Comparison of ENCODE assay signal across 8 mouse cellular contexts in genomic region chr6:51362475-51363226, GRCm38 (mm10).
DNase-seq lines count a peak whose midpoint lies in the region; ATAC-seq lines count a peak whose summit lies in the region.

No protein-coding gene starts in this region.

- no peak overlapping the region for H3K27ac ChIP-seq in intestine, embryonic 14.5 days (ENCODE audit: low read depth)

- H3K9me3 ChIP-seq in intestine, embryonic 14.5 days (ENCODE audit: control insufficient read depth, low read length): no peaks in the 10 kb centered on the region

- no peaks in the 10 kb centered on the region for H3K36me3 ChIP-seq in intestine, embryonic 14.5 days (ENCODE audit: control insufficient read depth, insufficient read depth, low read length)

- WGBS in intestine, embryonic 14.5 days: 5% methylated on average over 15 of the region's 15 CpGs

- no peak overlapping the region for H3K9ac ChIP-seq in intestine, embryonic 14.5 days (ENCODE audit: low read length)

- no peak overlapping the region for H3K4me3 ChIP-seq in intestine, embryonic 14.5 days (ENCODE audit: low read depth, low read length)

- intact Hi-C loops in left cerebral cortex, postnatal 14 days (cut with DNase I): loop anchor here (2.0 to 5.0 kb wide), 2 partner anchors 90 to 152 kb away; no protein-coding TSS in a partner anchor

- peak overlapping the region; percentile 42 for H3K4me2 ChIP-seq in intestine, embryonic 14.5 days (ENCODE audit: low read length)

- peak; percentile 71 for ATAC-seq in intestine, embryonic 14.5 days (replicated peaks; ENCODE audit: low FRiP score, low TSS enrichment, low read depth)

- no peaks in the 10 kb centered on the region for H3K27me3 ChIP-seq in intestine, embryonic 14.5 days (replicated peaks; ENCODE audit: control insufficient read depth, insufficient read depth, low read length)

- DNase-seq in ZHBTc4 (ENCODE audit: low read depth, low spot score): peak; percentile 95
- peak; percentile 67 for DNase-seq in embryo, embryonic 10 days (ENCODE audit: low spot score)
- DNase-seq in gastrocnemius, postnatal 25 days: peak; percentile 52
- peak; percentile 90 for DNase-seq in intestine, embryonic 14.5 days (ENCODE audit: low spot score)
- peak; percentile 86 to 87 for DNase-seq in left cerebral cortex, postnatal 14 days (ENCODE audit: low spot score in 2 of 2)
- peak; percentile 84 for DNase-seq in mesoderm, embryonic 11.5 days (ENCODE audit: low read depth, low spot score)
- DNase-seq in right cerebral cortex, postnatal 25 days: peak; percentile 76
- DNase-seq in urinary bladder, postnatal 36 days (ENCODE audit: low spot score in 2 of 2): peak; percentile 84 to 90

- H3K4me1 ChIP-seq in intestine, embryonic 14.5 days (replicated peaks; ENCODE audit: control insufficient read depth, insufficient read depth, low read length): 0 out of 2 replicates have a peak, but pooled peaks cover 3% of the 10 kb centered on the region
